Mouse (Mus musculus) liver, embryonic 11.5 days (tissue): ENCODE measurements at regions not wholly inside any gene's neighbourhood (a gene's known extent, or its start where the extent isn't known, plus 50 kb on each side); places are given as distances from the start of the nearest gene placed in this dataset.

ENCODE experiments used
- ATAC-seq: fragments of 200-750 bp; cut with Nextera tagmentation; replicated peaks from 2 replicates; pipeline ENCODE4 v1.8.0; 2017; ENCODE audit warnings: moderate number of reproducible peaks, mild to moderate bottlenecking, moderate TSS enrichment, moderate library complexity; ENCODE audit not compliant: low FRiP score
- DNase-seq: peaks from one replicate; pipeline ENCODE4 v3.0.0-alpha.2; 2017; ENCODE audit warnings: low spot score
- H3K27ac ChIP-seq: fragments of 300-500 bp; sonication (generic); 2 replicates; pipeline ENCODE4 v1.5.1; 2014; ENCODE audit warnings: mild to moderate bottlenecking, low read depth, low read length, control low read depth
- H3K27me3 ChIP-seq: fragments of 300-500 bp; sonication (generic); replicated peaks from 2 replicates; pipeline ENCODE4 v1.6.1; 2014; ENCODE audit warnings: low read length, mixed read lengths; ENCODE audit not compliant: control insufficient read depth, insufficient read depth
- H3K36me3 ChIP-seq: fragments of 300-500 bp; sonication (generic); 2 replicates; pipeline ENCODE4 v1.6.1; 2014; ENCODE audit warnings: mild to moderate bottlenecking, low read length, moderate library complexity, mixed read lengths; ENCODE audit not compliant: control insufficient read depth, insufficient read depth
- H3K4me1 ChIP-seq: fragments of 300-500 bp; sonication (generic); replicated peaks from 2 replicates; pipeline ENCODE4 v1.6.1; 2014; ENCODE audit warnings: low read length, mixed read lengths; ENCODE audit not compliant: control insufficient read depth, insufficient read depth
- H3K4me2 ChIP-seq: fragments of 300-500 bp; sonication (generic); 2 replicates; pipeline ENCODE4 v1.6.1; 2014; ENCODE audit warnings: mild to moderate bottlenecking, control low read depth, moderate library complexity
- H3K4me3 ChIP-seq: fragments of 300-500 bp; sonication (generic); 2 replicates; pipeline ENCODE4 v1.5.1; 2014; ENCODE audit warnings: low read depth, low read length, control low read depth
- H3K9ac ChIP-seq: fragments of 300-500 bp; sonication (generic); 2 replicates; pipeline ENCODE4 v1.6.1; 2014; ENCODE audit warnings: low read depth, low read length, control low read depth
- H3K9me3 ChIP-seq: fragments of 300-500 bp; sonication (generic); 2 replicates; pipeline ENCODE4 v1.6.1; 2016; ENCODE audit warnings: low read length, inconsistent platforms, mixed read lengths; ENCODE audit not compliant: control insufficient read depth
- WGBS: fragments of 180-500 bp; shearing (Covaris S2); extraction: QIAGEN DNeasy Blood & Tissue Kit; methylation state at CpG from one replicate; pipeline ENCODE4 v1.1.7; 2014; 5-methylcytosine and 5-hydroxymethylcytosine counted together

DNA sequence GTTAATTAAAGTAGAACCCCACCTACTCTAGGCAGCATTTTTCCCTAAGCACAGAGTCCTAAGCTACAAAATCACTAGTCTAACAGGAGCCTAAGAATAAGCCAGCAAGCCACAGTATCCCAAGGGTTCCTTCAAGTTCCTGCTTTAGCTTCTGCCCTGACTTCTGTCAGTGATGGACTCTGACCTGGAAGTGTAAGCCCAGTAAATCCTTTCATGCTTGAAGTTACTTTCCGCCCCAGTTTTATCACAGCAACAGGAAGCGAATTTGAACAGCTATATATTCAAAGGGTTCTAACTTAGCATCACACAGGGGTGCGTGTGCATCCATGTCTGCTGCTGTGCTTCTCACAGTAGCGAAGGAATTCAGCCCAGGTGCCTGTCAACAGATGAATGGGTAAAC is 56.1 kb upstream of the Fat1 start:
- H3K36me3 ChIP-seq, result no peaks in the 10 kb centered on the region
- H3K9me3 ChIP-seq, result no peaks in the 10 kb centered on the region
- no peak for ATAC-seq
- H3K4me3 ChIP-seq, result no peak overlapping the region
- no peak overlapping the region for H3K4me2 ChIP-seq
- no peak overlapping the region for H3K27ac ChIP-seq
- H3K9ac ChIP-seq, result no peak overlapping the region
- DNase-seq, result no peak
- 78% methylated on average over 4 of the region's 4 CpGs for WGBS
- no peaks in the 10 kb centered on the region for H3K27me3 ChIP-seq
- H3K4me1 ChIP-seq, result no peaks in the 10 kb centered on the region

DNA sequence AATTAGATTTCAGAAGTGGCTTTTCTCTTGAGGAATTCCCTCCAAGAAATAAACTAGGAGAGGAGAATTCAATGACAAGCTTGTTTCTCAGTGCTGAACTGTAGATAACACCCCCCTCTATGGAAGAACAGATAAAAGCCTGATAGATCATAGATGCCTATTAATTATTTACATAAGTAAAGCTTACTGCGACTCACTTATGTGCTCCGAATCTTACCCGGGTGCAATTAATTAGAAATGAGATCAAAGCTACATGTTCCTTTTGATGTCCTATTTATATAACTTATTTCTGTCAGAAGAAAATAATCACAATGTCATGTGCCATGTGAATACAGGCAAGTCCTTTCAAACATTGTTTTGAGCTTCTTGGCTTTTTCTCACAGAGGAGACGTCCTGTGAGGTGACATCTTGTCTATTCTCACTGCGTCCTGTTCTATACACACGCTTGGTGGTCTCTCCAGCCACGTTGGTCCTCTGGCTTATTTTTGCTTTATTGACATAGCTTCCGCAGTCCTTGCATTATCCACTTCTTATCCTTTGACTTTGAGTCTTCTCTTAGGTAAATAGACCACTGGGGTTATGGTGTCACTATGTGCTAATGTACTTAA is 50.7 kb upstream of the Fat1 start:
- no peaks in the 10 kb centered on the region for H3K9me3 ChIP-seq
- H3K9ac ChIP-seq, result no peak overlapping the region
- H3K36me3 ChIP-seq, result no peaks in the 10 kb centered on the region
- WGBS, result 69% methylated on average over 8 of the region's 8 CpGs
- no peaks in the 10 kb centered on the region for H3K4me1 ChIP-seq
- ATAC-seq (no peak), DNase-seq (no peak)
- no peaks in the 10 kb centered on the region for H3K27me3 ChIP-seq
- H3K4me3 ChIP-seq, result no peak overlapping the region
- H3K27ac ChIP-seq, result no peak overlapping the region
- H3K4me2 ChIP-seq, result no peak overlapping the region
